Mouse (Mus musculus): Measurements from ENCODE around the gene Sacm1l.
A peak's percentile ranks its signal among the peaks of the same experiment; 100 is the strongest.

Sacm1l gene

GRCm38 (mm10) chr9:123529392-123530157, at the start of gene Sacm1l:
Sacm1l (plus strand) TSS chr9:123529759.
- DNase-seq (ENCODE audit: low spot score in 2 of 2) = peak; percentile 97 to 99

GRCm38 (mm10) chr9:123479876-123480252, 49.7 kb upstream of the Sacm1l start:
- DNase-seq (ENCODE audit: low spot score in 2 of 2) = no peak

- no peak for DNase-seq (ENCODE audit: low spot score in 2 of 2)
These were observed 49.2 kb upstream of the Sacm1l start for GRCm38 (mm10) chr9:123480253-123480921.

GRCm38 (mm10) chr9:123481136-123481535, 48.4 kb upstream of the Sacm1l start:
- DNase-seq (ENCODE audit: low spot score in 2 of 2) = no peak

GRCm38 (mm10) chr9:123483598-123483997, 46.0 kb upstream of the Sacm1l start:
- DNase-seq (ENCODE audit: low spot score in 2 of 2) = no peak

- DNase-seq (ENCODE audit: low spot score in 2 of 2) = no peak
These were observed 44.7 kb upstream of the Sacm1l start for GRCm38 (mm10) chr9:123484830-123485229.

- DNase-seq (ENCODE audit: low spot score in 2 of 2) = no peak
These were observed 44.0 kb upstream of the Sacm1l start for GRCm38 (mm10) chr9:123485561-123485960.

- no peak for DNase-seq (ENCODE audit: low spot score in 2 of 2)
These were observed 42.9 kb upstream of the Sacm1l start for GRCm38 (mm10) chr9:123486635-123487034.

- DNase-seq (ENCODE audit: low spot score in 2 of 2) = no peak
These were observed 40.5 kb upstream of the Sacm1l start for GRCm38 (mm10) chr9:123489073-123489472.

- DNase-seq (ENCODE audit: low spot score in 2 of 2) = no peak
These were observed 39.7 kb upstream of the Sacm1l start for GRCm38 (mm10) chr9:123489727-123490343.

GRCm38 (mm10) chr9:123490930-123491329, 38.6 kb upstream of the Sacm1l start:
- no peak for DNase-seq (ENCODE audit: low spot score in 2 of 2)

GRCm38 (mm10) chr9:123491917-123492585, 37.5 kb upstream of the Sacm1l start:
- peak in 1 of 2 experiments; percentile 52 for DNase-seq (ENCODE audit: low spot score in 2 of 2)

- DNase-seq (ENCODE audit: low spot score in 2 of 2) = no peak
These were observed 32.9 kb upstream of the Sacm1l start for GRCm38 (mm10) chr9:123496665-123497064.

- no peak for DNase-seq (ENCODE audit: low spot score in 2 of 2)
These were observed 31.7 kb upstream of the Sacm1l start for GRCm38 (mm10) chr9:123497906-123498305.

- DNase-seq (ENCODE audit: low spot score in 2 of 2) = no peak
These were observed 29.1 kb upstream of the Sacm1l start for GRCm38 (mm10) chr9:123500480-123500879.

- DNase-seq (ENCODE audit: low spot score in 2 of 2) = peak; percentile 51 to 76
These were observed 26.3 kb upstream of the Sacm1l start for GRCm38 (mm10) chr9:123503171-123503834.

GRCm38 (mm10) chr9:123504325-123504724, 25.2 kb upstream of the Sacm1l start:
- DNase-seq (ENCODE audit: low spot score in 2 of 2) = peak in 1 of 2 experiments; percentile 52

GRCm38 (mm10) chr9:123505598-123505997, 24.0 kb upstream of the Sacm1l start:
- DNase-seq (ENCODE audit: low spot score in 2 of 2) = no peak

- DNase-seq (ENCODE audit: low spot score in 2 of 2) = no peak
These were observed 23.1 kb upstream of the Sacm1l start for GRCm38 (mm10) chr9:123506270-123507146.

- DNase-seq (ENCODE audit: low spot score in 2 of 2) = no peak
These were observed 22.2 kb upstream of the Sacm1l start for GRCm38 (mm10) chr9:123507380-123507779.

- no peak for DNase-seq (ENCODE audit: low spot score in 2 of 2)
These were observed 20.6 kb upstream of the Sacm1l start for GRCm38 (mm10) chr9:123508986-123509385.
